Mouse (Mus musculus): Measurements from ENCODE around the gene Ephx3. TPM values are rescaled to one million over a fixed set of nuclear protein-coding genes. Genes with fewer than 3 reads are reported as not detected.

Ephx3 gene
- polyA plus RNA-seq (2012; rRNA removed), result 0.84 and 1.4 TPM in 2 replicates

DNA sequence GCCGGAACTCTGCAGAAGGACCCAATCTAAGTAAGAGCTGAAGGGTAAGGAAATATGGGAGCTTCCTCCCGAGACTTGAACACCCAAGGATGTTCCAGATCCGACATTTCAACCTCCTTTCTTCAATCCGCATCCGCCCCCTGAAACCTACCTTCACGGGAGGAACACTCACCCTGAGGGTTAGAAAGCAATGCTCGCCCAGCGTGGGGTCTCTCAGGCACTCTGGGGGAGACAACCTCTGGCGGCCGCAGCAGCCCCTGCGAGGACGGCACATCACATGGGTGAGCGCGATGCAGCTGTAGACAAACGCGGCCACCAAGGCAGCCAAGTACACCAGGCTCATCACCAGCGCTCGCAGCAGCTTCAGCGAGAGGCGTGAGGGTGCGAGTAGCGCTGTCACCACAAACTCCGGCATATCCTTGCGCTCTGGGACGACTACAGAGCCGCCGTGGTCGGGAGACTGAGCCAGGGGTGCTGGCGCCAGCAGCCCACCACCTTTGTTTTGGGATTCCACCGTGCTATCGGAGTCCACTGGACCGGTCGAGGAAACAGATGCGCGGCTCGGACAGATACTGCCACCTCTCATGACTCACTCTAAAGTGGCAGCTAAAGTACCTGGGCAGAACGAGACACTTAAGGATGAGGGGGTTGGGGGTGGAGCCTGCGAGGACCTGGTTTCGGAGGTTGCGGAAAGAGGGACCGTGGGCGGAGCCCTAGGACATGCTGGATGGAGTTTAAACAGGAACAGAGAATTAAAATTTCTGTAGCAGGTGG is at the start of gene Ephx3:
Gene Ephx3 (minus strand): TSS at position 687 of the 774 bp plus-strand sequence.

GRCm38 (mm10) chr17:32166687-32167086 is 22.7 kb downstream of the Ephx3 start, which contains the start of gene Notch3:
Gene Notch3 (minus strand): TSS chr17:32166852.

Other genes with a start within 250 kb of the Ephx3 start
- gene Rrp1b, start 153.4 kb downstream of the Ephx3 start, polyA plus RNA-seq (2012; rRNA removed), result 12.9 and 21.8 TPM in 2 replicates
- 0.37 and 0.48 TPM in 2 replicates for gene Hsf2bp, start 153.2 kb downstream of the Ephx3 start, polyA plus RNA-seq (2012; rRNA removed)
- gene Notch3, start 22.7 kb downstream of the Ephx3 start, polyA plus RNA-seq (2012; rRNA removed), result 55.4 and 66.8 TPM in 2 replicates
- 40.1 and 44.5 TPM in 2 replicates for gene Brd4, start 95.2 kb upstream of the Ephx3 start, polyA plus RNA-seq (2012; rRNA removed)
- gene Akap8, start 131.7 kb upstream of the Ephx3 start, polyA plus RNA-seq (2012; rRNA removed), result 76.6 and 99.8 TPM in 2 replicates
- 295 and 307 TPM in 2 replicates for gene Akap8l, start 161.1 kb upstream of the Ephx3 start, polyA plus RNA-seq (2012; rRNA removed)
- 52.8 and 63.4 TPM in 2 replicates for gene Wiz, start 199.9 kb upstream of the Ephx3 start, polyA plus RNA-seq (2012; rRNA removed)
- gene Rasal3, start 214.0 kb upstream of the Ephx3 start, polyA plus RNA-seq (2012; rRNA removed), result 3.3 and 4.3 TPM in 2 replicates
- gene Pglyrp2, start 234.6 kb upstream of the Ephx3 start, polyA plus RNA-seq (2012; rRNA removed), result 0.81 and 1.0 TPM in 2 replicates